Mouse (Mus musculus) cerebellum, postnatal 10 days (tissue): ENCODE measurements at regions not wholly inside any gene's neighbourhood (a gene's known extent, or its start where the extent isn't known, plus 50 kb on each side); places are given as distances from the start of the nearest gene placed in this dataset.

Experiments used
- DNase-seq, 2 experiments: peaks; one replicate each; pipeline ENCODE4 v3.0.0; 2021; ENCODE audit warnings: mixed read lengths in 2 of 2

- DNase-seq: no peak
These were observed 302.0 kb downstream of the Cd109 start for GRCm38 (mm10) chr9:78917336-78917735.

- no peak for DNase-seq
These were observed 310.7 kb downstream of the Cd109 start for GRCm38 (mm10) chr9:78925977-78926593.

GRCm38 (mm10) chr9:78941648-78942047 lies 326.3 kb downstream of the Cd109 start:
- no peak for DNase-seq

GRCm38 (mm10) chr9:78964813-78965212 lies 349.5 kb downstream of the Cd109 start:
- DNase-seq: no peak

- DNase-seq: peak; percentile 63 to 75
These were observed 350.0 kb downstream of the Cd109 start for GRCm38 (mm10) chr9:78965226-78965950.

- peak; percentile 72 to 75 for DNase-seq
These were observed 356.4 kb downstream of the Cd109 start for GRCm38 (mm10) chr9:78971731-78972130.

GRCm38 (mm10) chr9:78983734-78984133 lies 368.4 kb downstream of the Cd109 start:
- DNase-seq: peak; percentile 53 to 54

GRCm38 (mm10) chr9:78985184-78985864 lies 370.0 kb downstream of the Cd109 start:
- no peak for DNase-seq

- DNase-seq: no peak
These were observed 376.0 kb downstream of the Cd109 start for GRCm38 (mm10) chr9:78991310-78991709.

GRCm38 (mm10) chr9:79001081-79001480 lies 385.7 kb downstream of the Cd109 start:
- peak; percentile 45 to 51 for DNase-seq

GRCm38 (mm10) chr9:79001930-79002329 lies 386.6 kb downstream of the Cd109 start:
- DNase-seq: peak; percentile 40 to 49

GRCm38 (mm10) chr9:79004296-79004980 lies 389.1 kb downstream of the Cd109 start:
- peak; percentile 86 to 89 for DNase-seq

- peak; percentile 40 to 52 for DNase-seq
These were observed 406.9 kb downstream of the Cd109 start for GRCm38 (mm10) chr9:79022291-79022690.

GRCm38 (mm10) chr9:79028234-79028633 lies 412.9 kb downstream of the Cd109 start:
- DNase-seq: no peak

GRCm38 (mm10) chr9:79029456-79029855 lies 414.1 kb downstream of the Cd109 start:
- DNase-seq: peak; percentile 51 to 53

- peak; percentile 38 to 53 for DNase-seq
These were observed 420.3 kb downstream of the Cd109 start for GRCm38 (mm10) chr9:79035677-79036076.

GRCm38 (mm10) chr9:79037054-79037453 lies 421.7 kb downstream of the Cd109 start:
- DNase-seq: peak; percentile 47 to 54

GRCm38 (mm10) chr9:79038971-79039370 lies 423.6 kb downstream of the Cd109 start:
- peak; percentile 68 to 69 for DNase-seq

- DNase-seq: no peak
These were observed 429.0 kb downstream of the Cd109 start for GRCm38 (mm10) chr9:79044344-79044743.

GRCm38 (mm10) chr9:79045314-79045713 lies 430.0 kb downstream of the Cd109 start:
- DNase-seq: peak; percentile 41 to 45

- no peak for DNase-seq
These were observed 456.6 kb downstream of the Cd109 start for GRCm38 (mm10) chr9:79071961-79072360.

GRCm38 (mm10) chr9:79109611-79110010 lies 494.3 kb downstream of the Cd109 start:
- peak; percentile 46 to 57 for DNase-seq

- DNase-seq: no peak
These were observed 496.0 kb downstream of the Cd109 start for GRCm38 (mm10) chr9:79111326-79111725.
